Mouse (Mus musculus) hindbrain, embryonic 11.5 days (tissue): Measurements from ENCODE around the gene Hecw2. TPM values are rescaled to one million over a fixed set of nuclear protein-coding genes. Genes with fewer than 3 reads are reported as not detected.
A peak's percentile ranks its signal among the peaks of the same experiment; 100 is the strongest.

Experiments used
- ATAC-seq: fragments of 200-750 bp; cut with Nextera tagmentation; 2 replicates; pipeline ENCODE4 v1.8.0; 2017; ENCODE audit warnings: mild to moderate bottlenecking, moderate TSS enrichment, moderate library complexity; ENCODE audit not compliant: low FRiP score
- DNase-seq: peaks from one replicate; pipeline ENCODE4 v3.0.0-alpha.2; 2015; ENCODE audit warnings: low spot score
- H3K27ac ChIP-seq: fragments of 300-500 bp; sonication (generic); 2 replicates; pipeline ENCODE4 v1.5.1; 2014; ENCODE audit warnings: mild to moderate bottlenecking, low read depth, low read length
- H3K27me3 ChIP-seq: fragments of 300-500 bp; sonication (generic); 2 replicates; pipeline ENCODE4 v1.6.1; 2014; ENCODE audit warnings: mild to moderate bottlenecking, low read length, moderate library complexity, mixed read lengths; ENCODE audit not compliant: control insufficient read depth, insufficient read depth
- H3K36me3 ChIP-seq: fragments of 300-500 bp; sonication (generic); 2 replicates; pipeline ENCODE4 v1.6.1; 2014; ENCODE audit warnings: mild to moderate bottlenecking, low read length, moderate library complexity, mixed read lengths; ENCODE audit not compliant: control insufficient read depth, insufficient read depth
- H3K4me1 ChIP-seq: fragments of 300-500 bp; sonication (generic); replicated peaks from 2 replicates; pipeline ENCODE4 v1.6.1; 2014; ENCODE audit warnings: low read length, mixed read lengths; ENCODE audit not compliant: control insufficient read depth, insufficient read depth
- H3K4me2 ChIP-seq: fragments of 300-500 bp; sonication (generic); replicated peaks from 2 replicates; pipeline ENCODE4 v1.6.1; 2014; ENCODE audit warnings: mild to moderate bottlenecking, low read depth, low read length
- H3K4me3 ChIP-seq: fragments of 300-500 bp; sonication (generic); 2 replicates; pipeline ENCODE4 v1.5.1; 2014; ENCODE audit warnings: low read depth, low read length
- H3K9ac ChIP-seq: fragments of 300-500 bp; sonication (generic); 2 replicates; pipeline ENCODE4 v1.6.1; 2014; ENCODE audit warnings: low read depth, low read length
- H3K9me3 ChIP-seq: fragments of 300-500 bp; sonication (generic); 2 replicates; pipeline ENCODE4 v1.6.1; 2016; ENCODE audit warnings: low read length; ENCODE audit not compliant: control insufficient read depth
- WGBS: fragments of 180-500 bp; shearing (Covaris S2); extraction: QIAGEN DNeasy Blood & Tissue Kit; methylation state at CpG from one replicate; pipeline ENCODE4 v1.1.7; 2014; 5-methylcytosine and 5-hydroxymethylcytosine counted together
- polyA plus RNA-seq: library from polyadenylated mRNA; unstranded; fragments of >200 nt; fragmentation: Nextera tagmentation; extraction: Ambion mirVana; gene quantifications from 2 replicates; pipeline ENCODE4 v1.2.1, GENCODE M21; 2014

Hecw2 gene
- polyA plus RNA-seq, 1 experiment from 2014 or later = 6.1 TPM

DNA sequence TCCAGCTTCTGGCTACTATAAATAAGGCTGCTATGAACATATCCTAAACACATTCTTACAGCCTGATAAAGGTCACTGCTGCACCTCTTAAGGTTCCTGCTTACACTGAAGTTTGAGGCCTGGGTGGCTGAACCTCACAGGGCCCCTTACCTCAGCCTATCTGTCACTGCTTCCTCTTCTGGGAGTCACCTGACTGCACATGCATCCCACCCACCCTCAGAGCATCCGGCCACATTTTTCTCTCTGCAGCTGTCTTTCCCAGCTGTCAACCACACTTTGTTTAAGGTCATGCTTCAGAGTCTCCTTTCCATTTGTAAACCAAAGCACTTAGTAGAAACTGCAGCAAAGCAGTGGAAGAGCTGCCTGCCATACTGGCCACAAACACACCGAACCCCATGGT, 403.6 kb downstream of the Hecw2 start:
- no peak overlapping the region for H3K4me3 ChIP-seq
- H3K9me3 ChIP-seq = no peaks in the 10 kb centered on the region
- H3K4me2 ChIP-seq = no peak overlapping the region
- no peak overlapping the region for H3K9ac ChIP-seq
- H3K27ac ChIP-seq = no peak overlapping the region
- no peak for ATAC-seq
- H3K27me3 ChIP-seq = no peaks in the 10 kb centered on the region
- WGBS = 89% methylated on average over 2 of the region's 2 CpGs
- H3K4me1 ChIP-seq = no peaks in the 10 kb centered on the region
- no peaks in the 10 kb centered on the region for H3K36me3 ChIP-seq
- no peak for DNase-seq

DNA sequence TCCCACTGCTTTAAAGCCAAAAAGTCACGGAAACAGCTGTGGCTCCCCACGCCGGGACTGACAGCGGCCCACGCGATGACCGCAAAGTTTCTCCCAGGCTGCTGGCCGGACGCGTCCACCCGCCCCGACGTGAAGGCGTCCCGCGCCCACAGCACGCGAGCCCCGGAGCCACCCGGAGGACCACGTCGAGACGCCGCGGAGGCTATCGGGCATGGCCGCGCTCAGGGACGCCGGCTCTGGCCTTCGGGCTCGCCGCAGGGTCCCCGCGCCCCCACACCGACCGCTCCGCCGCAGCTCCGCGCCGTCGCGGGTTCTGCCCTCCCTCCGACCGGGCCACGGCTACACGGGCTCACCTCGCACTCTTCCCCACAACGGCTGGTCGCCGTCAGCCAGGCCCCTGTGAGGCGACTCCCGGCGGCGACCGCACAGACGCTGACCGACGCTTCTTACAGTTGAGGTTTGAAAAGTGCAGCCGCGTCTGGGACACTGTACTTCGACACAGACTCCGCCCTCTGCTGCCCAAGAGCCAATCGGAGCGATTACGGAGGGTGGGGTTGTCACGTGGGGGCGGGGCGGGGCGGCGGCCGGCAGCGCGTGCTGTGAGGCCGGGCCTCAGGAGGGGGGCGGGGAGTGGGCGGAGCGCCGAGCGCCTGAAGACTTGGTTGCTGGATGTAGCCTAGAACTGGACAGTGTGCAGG, 410.1 kb downstream of the Hecw2 start, which contains the start of gene Stk17b:
Stk17b (minus strand) TSS at position 504 of the 698 bp plus-strand sequence.
- H3K4me2 ChIP-seq = peak within 1 kb of the TSS; percentile 70
- no peaks in the 10 kb centered on the region for H3K4me1 ChIP-seq
- peak within 1 kb of the TSS; percentile 63; the same call in 1 of the 2 replicates for H3K27ac ChIP-seq
- H3K36me3 ChIP-seq = no peaks in the 10 kb centered on the region
- H3K27me3 ChIP-seq = no peaks in the 10 kb centered on the region
- no peaks in the 10 kb centered on the region for H3K9me3 ChIP-seq
- peak; percentile 91 for DNase-seq
- peak within 1 kb of the TSS; percentile 73 for H3K9ac ChIP-seq
- ATAC-seq = peak; percentile 98
- peak within 1 kb of the TSS; percentile 81 for H3K4me3 ChIP-seq
- under 1% methylated on average over 75 of the region's 81 CpGs for WGBS

DNA sequence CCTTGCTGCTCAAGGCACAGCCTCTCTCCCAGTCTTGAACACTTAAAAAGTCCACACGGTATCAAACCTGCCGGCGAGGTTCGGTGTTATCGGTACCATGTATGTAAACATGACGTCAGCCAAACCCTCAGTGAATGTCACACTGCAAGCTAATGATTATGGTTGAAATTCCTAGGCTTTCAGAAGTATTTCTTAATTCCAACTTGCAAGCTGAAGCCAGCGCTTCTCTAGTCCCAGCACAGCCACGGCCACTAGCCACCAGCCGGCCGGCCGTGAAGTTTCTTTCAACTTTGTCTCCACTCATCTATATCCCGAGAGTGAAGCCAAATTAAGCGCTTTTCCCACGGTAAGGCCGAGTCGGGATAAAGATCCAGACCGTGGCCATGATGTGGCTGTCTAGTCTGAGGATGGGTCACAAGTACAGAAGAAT, 410.7 kb downstream of the Hecw2 start:
- Histone ChIP-seq H3K36me3 (no peaks in the 10 kb centered on the region), H3K4me2 (peak overlapping the region; percentile 70), H3K27ac (no peak overlapping the region), H3K9me3 (no peaks in the 10 kb centered on the region), H3K9ac (peak overlapping the region; percentile 73), H3K27me3 (no peaks in the 10 kb centered on the region), H3K4me3 (peak overlapping the region; percentile 81), H3K4me1 (no peaks in the 10 kb centered on the region)
- ATAC-seq (peak; percentile 4), DNase-seq (peak; percentile 58)
- under 1% methylated on average over 17 of the region's 17 CpGs for WGBS

DNA sequence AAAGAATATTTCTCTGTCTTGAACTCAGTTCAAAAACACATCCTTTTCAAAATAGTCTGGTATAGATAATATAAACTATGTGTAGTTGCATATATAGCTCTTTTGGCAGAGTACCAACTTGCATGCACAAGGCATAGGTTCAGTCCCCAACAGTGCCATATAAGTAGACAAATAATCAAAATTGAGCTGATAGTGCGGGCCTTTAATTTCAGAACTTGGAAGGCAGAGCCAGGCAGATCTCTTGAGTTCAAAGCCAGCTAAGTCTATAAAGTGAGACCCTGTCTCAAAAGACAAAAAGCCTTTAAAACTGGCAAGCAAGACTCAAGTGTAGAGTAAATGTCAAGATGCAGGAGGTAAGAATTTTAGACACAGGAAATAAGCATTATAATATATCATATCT, 412.0 kb downstream of the Hecw2 start:
- no peaks in the 10 kb centered on the region for H3K4me1 ChIP-seq
- H3K9me3 ChIP-seq = no peaks in the 10 kb centered on the region
- H3K36me3 ChIP-seq = no peaks in the 10 kb centered on the region
- DNase-seq (no peak), ATAC-seq (no peak)
- WGBS = 98% methylated on average over 1 of the region's 1 CpGs
- no peaks in the 10 kb centered on the region for H3K27me3 ChIP-seq
- H3K27ac ChIP-seq = no peak overlapping the region
- H3K4me2 ChIP-seq = no peak overlapping the region
- no peak overlapping the region for H3K9ac ChIP-seq
- H3K4me3 ChIP-seq = no peak overlapping the region

- no peak for DNase-seq
- ATAC-seq = no peak
- Histone ChIP-seq H3K9ac (no peak overlapping the region), H3K9me3 (no peaks in the 10 kb centered on the region), H3K4me3 (no peak overlapping the region), H3K4me1 (no peaks in the 10 kb centered on the region), H3K4me2 (no peak overlapping the region), H3K27me3 (no peaks in the 10 kb centered on the region), H3K36me3 (no peaks in the 10 kb centered on the region), H3K27ac (no peak overlapping the region)
- 88% methylated on average over 3 of the region's 3 CpGs for WGBS
Measured at GRCm38 (mm10) chr1:53782079-53782478, 412.9 kb downstream of the Hecw2 start.

DNA sequence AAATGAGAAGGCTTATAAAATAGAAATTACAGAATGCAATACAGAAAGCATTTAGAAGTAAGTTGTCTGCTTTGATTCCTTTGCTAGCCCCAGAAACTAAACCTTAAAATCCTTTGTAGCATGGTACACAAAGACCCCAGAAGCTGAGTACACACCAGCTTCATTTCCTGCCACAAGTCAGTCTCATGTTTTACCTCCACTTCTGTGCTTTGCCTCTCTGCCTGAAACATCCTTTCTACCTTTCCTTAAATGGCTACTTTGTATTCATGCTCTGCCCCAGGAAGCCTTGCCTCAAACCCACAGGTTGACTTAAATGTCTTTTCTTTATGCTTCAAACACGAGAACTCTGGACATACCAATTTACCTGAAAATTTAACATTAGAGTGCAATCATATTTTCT, 413.7 kb downstream of the Hecw2 start:
- no peak overlapping the region for H3K4me3 ChIP-seq
- ATAC-seq (no peak), DNase-seq (no peak)
- H3K9me3 ChIP-seq = no peaks in the 10 kb centered on the region
- 79% methylated on average over 1 of the region's 1 CpGs for WGBS
- H3K27ac ChIP-seq = no peak overlapping the region
- H3K4me2 ChIP-seq = no peak overlapping the region
- H3K4me1 ChIP-seq = no peaks in the 10 kb centered on the region
- no peaks in the 10 kb centered on the region for H3K36me3 ChIP-seq
- no peak overlapping the region for H3K9ac ChIP-seq
- H3K27me3 ChIP-seq = no peaks in the 10 kb centered on the region

DNA sequence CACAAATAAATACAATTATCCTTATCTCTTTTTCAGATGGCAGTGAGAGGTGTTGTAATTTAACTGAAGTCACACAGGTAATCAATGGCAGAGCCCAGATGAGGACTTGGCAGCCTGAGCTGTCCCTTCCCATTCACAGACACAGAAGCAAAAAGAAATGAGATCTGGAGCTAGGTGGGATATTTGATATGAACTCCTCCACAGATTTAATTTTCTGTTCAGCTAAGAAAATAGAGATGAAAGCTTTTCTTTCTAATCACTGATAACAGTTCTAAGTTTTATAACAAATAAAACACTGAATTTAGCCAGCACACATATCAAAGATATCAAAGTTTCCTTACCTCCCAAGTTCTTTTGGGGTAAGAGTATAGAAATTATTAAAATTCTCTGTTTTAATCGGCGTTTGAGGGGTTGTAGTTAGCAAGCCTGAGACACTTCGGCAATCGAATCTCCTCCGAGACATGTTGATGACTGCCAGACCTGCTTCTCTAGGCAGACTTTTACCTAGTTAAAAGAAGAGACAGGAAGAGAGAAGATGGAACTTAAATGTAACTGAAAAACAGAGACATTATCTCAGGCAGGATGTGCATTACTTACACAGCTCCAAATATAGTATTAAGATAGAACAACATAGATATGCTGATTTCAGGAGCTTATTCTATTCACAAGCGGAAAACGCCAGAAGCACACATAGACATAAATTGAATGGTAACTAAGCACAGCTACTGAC, 418.6 kb downstream of the Hecw2 start:
- 96% methylated on average over 7 of the region's 7 CpGs for WGBS
- Histone ChIP-seq H3K4me1 (no peaks in the 10 kb centered on the region), H3K27me3 (no peaks in the 10 kb centered on the region), H3K4me3 (no peak overlapping the region), H3K9ac (no peak overlapping the region), H3K9me3 (no peaks in the 10 kb centered on the region), H3K4me2 (no peak overlapping the region), H3K36me3 (no peaks in the 10 kb centered on the region), H3K27ac (no peak overlapping the region)
- ATAC-seq (no peak), DNase-seq (no peak)

- Histone ChIP-seq H3K4me2 (no peak overlapping the region), H3K27ac (no peak overlapping the region), H3K4me1 (no peaks in the 10 kb centered on the region), H3K27me3 (no peaks in the 10 kb centered on the region), H3K9ac (no peak overlapping the region), H3K4me3 (no peak overlapping the region), H3K36me3 (no peaks in the 10 kb centered on the region), H3K9me3 (no peaks in the 10 kb centered on the region)
- ATAC-seq (no peak), DNase-seq (no peak)
- 86% methylated on average over 2 of the region's 2 CpGs for WGBS
Measured at GRCm38 (mm10) chr1:53775545-53775944, 419.4 kb downstream of the Hecw2 start.

- H3K27me3 ChIP-seq = no peaks in the 10 kb centered on the region
- 88% methylated on average over 6 of the region's 6 CpGs for WGBS
Measured at GRCm38 (mm10) chr1:53775036-53775435, 419.9 kb downstream of the Hecw2 start.

More at GRCm38 (mm10) chr1:53775036-53775435, 419.9 kb downstream of the Hecw2 start:
- no peak overlapping the region for H3K4me3 ChIP-seq
- no peak for ATAC-seq
- H3K36me3 ChIP-seq = no peaks in the 10 kb centered on the region
- DNase-seq = no peak
- no peaks in the 10 kb centered on the region for H3K4me1 ChIP-seq
- no peak overlapping the region for H3K4me2 ChIP-seq
- no peaks in the 10 kb centered on the region for H3K9me3 ChIP-seq
- no peak overlapping the region for H3K9ac ChIP-seq
- H3K27ac ChIP-seq = no peak overlapping the region
